Mouse (Mus musculus) embryonic fibroblast, embryonic 13.5 days (primary cell): ENCODE measurements around the gene Cdh3.

Experiments used
- CTCF ChIP-seq: IDR thresholded peaks from 2 replicates; pipeline ENCODE4 v1.5.1; 2011; ENCODE audit warnings: mild to moderate bottlenecking, control low read depth, low read length, moderate library complexity, borderline replicate concordance; ENCODE audit not compliant: insufficient read depth
- POLR2A ChIP-seq: IDR thresholded peaks from 2 replicates; pipeline ENCODE4 v1.6.1; 2011; ENCODE audit warnings: low read depth, mild to moderate bottlenecking, control low read depth, low read length, moderate library complexity

GRCm38 (mm10) chr8:106507761-106508331 is 2.8 kb upstream of the Cdh3 start:
- TF ChIP-seq CTCF (no peak), POLR2A (no peak)
